Mouse (Mus musculus): ENCODE measurements around the gene Nup85. TPM values are rescaled to one million over a fixed set of nuclear protein-coding genes. Genes with fewer than 3 reads are reported as not detected.
"Not testable (repeated sequence)": the region's sequence is repeated elsewhere in the genome, so short reads cannot be mapped to it uniquely, and the experiment has no call there.

The Nup85 gene
- 130 TPM in 2 replicates for polyA plus RNA-seq (2015; fragmentation: Nextera tagmentation; extraction: Ambion mirVana)

- Histone ChIP-seq H3K27me3 (no peaks in the 10 kb centered on the region), H3K9ac (replicated peaks) (peak within 1 kb of the TSS; percentile 73), H3K9me3 (no peaks in the 10 kb centered on the region), H3K4me1 (replicated peaks) (peaks cover 19% of the 10 kb centered on the region), H3K4me3 (replicated peaks) (peak within 1 kb of the TSS; percentile 64), H3K36me3 (peaks cover 28% of the 10 kb centered on the region), H3K4me2 (replicated peaks) (peak within 1 kb of the TSS; percentile 79), H3K27ac (peak within 1 kb of the TSS; percentile 79)
- peak; percentile 96 for ATAC-seq
- WGBS, result under 1% methylated on average over 42 of the region's 42 CpGs
These were observed at the start of gene Nup85 for GRCm38 (mm10) chr11:115564064-115564809. TSS of gene Nup85 (plus strand) at chr11:115564434.

GRCm38 (mm10) chr11:115515021-115515420 is 49.2 kb upstream of the Nup85 start:
- H3K27ac ChIP-seq, result no peak overlapping the region; the same call in 1 of the 2 replicates
- 72% methylated on average over 6 of the region's 6 CpGs for WGBS
- H3K36me3 ChIP-seq, result no peaks in the 10 kb centered on the region
- H3K27me3 ChIP-seq, result no peaks in the 10 kb centered on the region
- H3K4me2 ChIP-seq (replicated peaks), result 0 out of 2 replicates have a peak overlapping the region, but pooled peaks have one; percentile 9
- no peak overlapping the region for H3K9ac ChIP-seq (replicated peaks)
- H3K4me1 ChIP-seq (replicated peaks), result peaks cover 28% of the 10 kb centered on the region
- H3K9me3 ChIP-seq, result no peaks in the 10 kb centered on the region
- ATAC-seq, result no peak
- no peak overlapping the region for H3K4me3 ChIP-seq (replicated peaks)

- ATAC-seq, result no peak
- H3K27ac ChIP-seq, result no peak overlapping the region
- no peaks in the 10 kb centered on the region for H3K27me3 ChIP-seq
- H3K4me2 ChIP-seq (replicated peaks), result no peak overlapping the region
- 86% methylated on average over 5 of the region's 5 CpGs for WGBS
- peaks cover 10% of the 10 kb centered on the region for H3K36me3 ChIP-seq
- no peak overlapping the region for H3K4me3 ChIP-seq (replicated peaks)
- H3K9ac ChIP-seq (replicated peaks), result no peak overlapping the region
- no peaks in the 10 kb centered on the region for H3K9me3 ChIP-seq
- H3K4me1 ChIP-seq (replicated peaks), result peaks cover 8% of the 10 kb centered on the region
These were observed 47.3 kb upstream of the Nup85 start for GRCm38 (mm10) chr11:115516942-115517341.

GRCm38 (mm10) chr11:115518693-115519092 is 45.5 kb upstream of the Nup85 start:
- no peak for ATAC-seq
- no peak overlapping the region for H3K9ac ChIP-seq (replicated peaks)
- 82% methylated on average over 9 of the region's 9 CpGs for WGBS
- H3K36me3 ChIP-seq, result peaks cover 22% of the 10 kb centered on the region
- no peaks in the 10 kb centered on the region for H3K27me3 ChIP-seq
- no peak overlapping the region for H3K4me2 ChIP-seq (replicated peaks)
- H3K27ac ChIP-seq, result no peak overlapping the region
- H3K4me1 ChIP-seq (replicated peaks), result 0 out of 2 replicates have a peak, but pooled peaks cover 2% of the 10 kb centered on the region
- H3K9me3 ChIP-seq, result no peaks in the 10 kb centered on the region
- H3K4me3 ChIP-seq (replicated peaks), result no peak overlapping the region

- 97% methylated on average over 3 of the region's 3 CpGs for WGBS
- H3K4me3 ChIP-seq (replicated peaks), result no peak overlapping the region
- no peak for ATAC-seq
- no peaks in the 10 kb centered on the region for H3K9me3 ChIP-seq
- 0 out of 2 replicates have a peak, but pooled peaks cover 2% of the 10 kb centered on the region for H3K4me1 ChIP-seq (replicated peaks)
- no peak overlapping the region for H3K4me2 ChIP-seq (replicated peaks)
- no peak overlapping the region for H3K27ac ChIP-seq
- no peaks in the 10 kb centered on the region for H3K27me3 ChIP-seq
- no peak overlapping the region for H3K9ac ChIP-seq (replicated peaks)
- H3K36me3 ChIP-seq, result peaks cover 29% of the 10 kb centered on the region
These were observed 44.7 kb upstream of the Nup85 start for GRCm38 (mm10) chr11:115519581-115519980.

- ATAC-seq, result no peak
- 61% methylated on average over 2 of the region's 2 CpGs for WGBS
- H3K4me1 ChIP-seq (replicated peaks), result 0 out of 2 replicates have a peak, but pooled peaks cover 1% of the 10 kb centered on the region
- H3K27ac ChIP-seq, result no peak overlapping the region
- peaks cover 35% of the 10 kb centered on the region for H3K36me3 ChIP-seq
- H3K9ac ChIP-seq (replicated peaks), result no peak overlapping the region
- H3K9me3 ChIP-seq, result no peaks in the 10 kb centered on the region
- H3K4me3 ChIP-seq (replicated peaks), result no peak overlapping the region
- H3K4me2 ChIP-seq (replicated peaks), result no peak overlapping the region
- H3K27me3 ChIP-seq, result no peaks in the 10 kb centered on the region
These were observed 44.0 kb upstream of the Nup85 start for GRCm38 (mm10) chr11:115520218-115520617.

- no peak for ATAC-seq
- H3K27ac ChIP-seq, result no peak overlapping the region
- no peaks in the 10 kb centered on the region for H3K9me3 ChIP-seq
- H3K4me1 ChIP-seq (replicated peaks), result no peaks in the 10 kb centered on the region
- H3K4me3 ChIP-seq (replicated peaks), result no peak overlapping the region
- peaks cover 44% of the 10 kb centered on the region for H3K36me3 ChIP-seq
- no peak overlapping the region for H3K4me2 ChIP-seq (replicated peaks)
- H3K9ac ChIP-seq (replicated peaks), result no peak overlapping the region
- H3K27me3 ChIP-seq, result no peaks in the 10 kb centered on the region
- WGBS, result 93% methylated on average over 4 of the region's 4 CpGs
These were observed 43.2 kb upstream of the Nup85 start for GRCm38 (mm10) chr11:115521080-115521479.

- H3K27me3 ChIP-seq, result no peaks in the 10 kb centered on the region
- no peaks in the 10 kb centered on the region for H3K9me3 ChIP-seq
- H3K27ac ChIP-seq, result no peak overlapping the region
- WGBS, result 94% methylated on average over 2 of the region's 2 CpGs
- no peak overlapping the region for H3K4me2 ChIP-seq (replicated peaks)
- no peak overlapping the region for H3K4me3 ChIP-seq (replicated peaks)
- no peak overlapping the region for H3K9ac ChIP-seq (replicated peaks)
- H3K4me1 ChIP-seq (replicated peaks), result no peaks in the 10 kb centered on the region
- peaks cover 56% of the 10 kb centered on the region for H3K36me3 ChIP-seq
- ATAC-seq, result no peak
These were observed 42.0 kb upstream of the Nup85 start for GRCm38 (mm10) chr11:115522238-115522637.

- WGBS, result 82% methylated on average over 2 of the region's 2 CpGs
- no peak for ATAC-seq
- Histone ChIP-seq H3K9me3 (no peaks in the 10 kb centered on the region), H3K36me3 (peaks cover 60% of the 10 kb centered on the region), H3K4me3 (replicated peaks) (no peak overlapping the region), H3K4me1 (replicated peaks) (no peaks in the 10 kb centered on the region), H3K27ac (no peak overlapping the region), H3K9ac (replicated peaks) (no peak overlapping the region), H3K4me2 (replicated peaks) (no peak overlapping the region), H3K27me3 (no peaks in the 10 kb centered on the region)
These were observed 41.5 kb upstream of the Nup85 start for GRCm38 (mm10) chr11:115522703-115523102.

GRCm38 (mm10) chr11:115526446-115526845 is 37.8 kb upstream of the Nup85 start:
- H3K36me3 ChIP-seq, result peaks cover 82% of the 10 kb centered on the region
- not testable (repeated sequence) for ATAC-seq; H3K4me1 ChIP-seq (replicated peaks); H3K27ac ChIP-seq; H3K9me3 ChIP-seq; H3K9ac ChIP-seq (replicated peaks); H3K4me2 ChIP-seq (replicated peaks); H3K27me3 ChIP-seq; H3K4me3 ChIP-seq (replicated peaks)
- WGBS, result 83% methylated on average over 3 of the region's 3 CpGs

GRCm38 (mm10) chr11:115534759-115535371 is 29.4 kb upstream of the Nup85 start:
- Histone ChIP-seq H3K9ac (replicated peaks) (peak overlapping the region; percentile 96), H3K27ac (peak overlapping the region; percentile 99), H3K36me3 (peaks cover 39% of the 10 kb centered on the region), H3K4me2 (replicated peaks) (peak overlapping the region; percentile 72), H3K4me1 (replicated peaks) (peaks cover 34% of the 10 kb centered on the region), H3K9me3 (no peaks in the 10 kb centered on the region), H3K27me3 (no peaks in the 10 kb centered on the region), H3K4me3 (replicated peaks) (peak overlapping the region; percentile 97)
- ATAC-seq, result no peak
- WGBS, result 9% methylated on average over 11 of the region's 11 CpGs

- Histone ChIP-seq H3K4me3 (replicated peaks) (peak overlapping the region; percentile 97), H3K27me3 (no peaks in the 10 kb centered on the region), H3K9me3 (no peaks in the 10 kb centered on the region), H3K36me3 (peaks cover 32% of the 10 kb centered on the region), H3K27ac (peak overlapping the region; percentile 99), H3K4me2 (replicated peaks) (peak overlapping the region; percentile 72), H3K4me1 (replicated peaks) (peaks cover 34% of the 10 kb centered on the region), H3K9ac (replicated peaks) (peak overlapping the region; percentile 96)
- under 1% methylated on average over 55 of the region's 84 CpGs for WGBS
- peak; percentile 78 for ATAC-seq
These were observed 28.7 kb upstream of the Nup85 start for GRCm38 (mm10) chr11:115535401-115536037.
